Mouse (Mus musculus): ENCODE measurements at regions not wholly inside any gene's neighbourhood (a gene's known extent, or its start where the extent isn't known, plus 50 kb on each side); places are given as distances from the start of the nearest gene placed in this dataset.

DNA sequence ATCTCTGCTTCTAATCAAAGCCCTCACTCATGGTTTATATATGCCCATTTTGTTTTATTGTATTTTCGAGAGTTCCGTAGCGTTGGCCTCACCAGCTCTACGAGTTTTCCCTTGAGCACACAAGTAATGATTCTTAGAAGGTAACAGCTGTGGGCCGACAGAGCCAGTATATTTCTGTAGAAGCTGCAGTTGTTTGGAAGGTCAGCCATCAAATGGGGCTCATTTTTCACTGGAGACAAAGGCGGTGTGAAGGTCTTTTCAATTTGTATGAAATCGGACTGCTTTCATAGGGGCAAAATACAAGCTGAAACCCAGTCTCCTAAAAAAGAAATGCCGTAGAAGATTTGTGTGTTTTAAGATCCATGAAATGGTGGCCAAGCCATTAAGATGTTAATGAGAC is 307.9 kb downstream of the Qk start:
- DNase-seq (ENCODE audit: extremely low read depth, insufficient read length, low spot score) = no peak

DNA sequence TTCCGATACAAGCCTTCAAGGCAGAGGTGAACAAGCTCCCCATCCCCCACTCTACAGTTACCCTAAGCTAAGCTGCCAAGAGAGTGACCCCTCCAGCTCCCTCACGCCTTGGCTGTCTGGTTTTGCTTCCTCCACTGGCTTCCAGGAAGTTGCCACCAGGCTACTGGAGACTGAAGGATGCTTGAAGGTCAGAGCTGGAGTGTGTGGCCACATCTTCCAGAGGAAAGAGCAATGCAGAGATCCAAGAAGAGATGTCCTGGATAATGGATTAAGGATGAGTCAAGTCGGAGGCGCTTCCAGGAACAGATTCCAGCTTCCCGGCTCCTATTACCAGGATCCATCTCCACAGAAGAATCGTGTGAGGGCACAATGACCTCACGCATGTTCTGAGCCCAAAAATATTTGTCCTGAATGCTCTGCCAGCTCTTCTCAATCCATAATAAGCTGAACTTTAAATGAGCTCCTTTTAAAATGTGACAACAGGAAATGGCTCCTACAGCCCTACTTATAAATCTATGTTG is 318.5 kb downstream of the Qk start:
- no peak for DNase-seq (ENCODE audit: extremely low read depth, insufficient read length, low spot score)

DNA sequence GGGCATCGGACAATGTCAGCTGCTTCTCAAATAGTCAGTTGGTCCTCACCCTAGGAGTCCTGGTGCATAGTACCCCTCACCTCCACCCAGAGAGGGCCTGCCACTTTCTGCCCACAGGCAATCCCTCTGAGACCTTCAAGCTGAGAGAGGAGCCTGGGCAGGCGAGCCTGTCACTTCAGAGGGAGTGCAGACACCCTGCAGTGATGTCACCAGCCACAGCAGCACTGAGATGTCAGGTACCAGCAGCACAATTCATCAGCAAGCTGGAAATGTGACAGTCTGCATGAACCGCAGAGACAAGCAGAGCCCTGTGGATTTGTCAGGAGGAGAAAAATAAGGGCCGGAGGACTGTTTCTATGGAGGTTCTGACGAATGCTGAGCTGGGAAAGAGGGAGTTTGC is 324.3 kb downstream of the Qk start:
- no peak for DNase-seq (ENCODE audit: extremely low read depth, insufficient read length, low spot score)

DNA sequence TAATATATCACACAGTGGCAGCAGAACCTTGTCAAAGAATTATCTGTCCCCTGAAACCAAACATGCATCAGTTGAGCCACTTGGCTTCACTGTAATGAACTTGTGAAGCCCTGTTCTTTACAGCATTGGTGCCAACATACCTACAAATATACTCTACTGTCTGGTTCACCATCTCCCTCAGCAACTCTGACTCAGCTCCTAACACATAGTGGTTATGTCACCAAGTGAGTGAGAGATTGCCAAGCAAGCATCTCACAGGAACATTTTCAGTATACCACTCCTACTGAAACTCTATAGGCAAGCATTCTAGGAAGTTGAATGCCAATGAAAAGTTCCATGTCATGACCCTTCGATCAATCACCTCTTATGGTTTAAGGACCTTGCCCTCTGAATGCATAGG is 321.2 kb upstream of the Pabpc6 start:
- no peak for DNase-seq (ENCODE audit: extremely low read depth, insufficient read length, low spot score)

DNA sequence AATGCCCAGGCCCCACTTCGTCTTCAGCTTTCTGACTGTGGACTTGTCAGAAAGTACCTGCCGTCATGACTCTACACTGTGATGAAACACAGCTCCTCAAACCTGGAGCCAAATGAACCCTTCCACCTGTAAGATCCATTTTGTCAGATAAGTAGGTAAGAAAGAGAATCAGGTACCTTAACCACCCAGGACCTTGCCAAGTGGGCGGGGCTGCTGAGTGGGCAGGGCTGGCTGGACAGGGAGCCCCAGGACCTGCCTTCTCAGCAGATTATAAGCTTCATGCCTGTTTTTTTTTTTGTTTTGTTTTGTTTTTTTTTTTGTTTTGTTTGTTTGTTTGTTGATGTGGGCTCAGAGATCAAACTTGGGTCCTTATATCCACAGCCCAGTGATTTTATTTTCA is 311.8 kb upstream of the Pabpc6 start:
- no peak for DNase-seq (ENCODE audit: extremely low read depth, insufficient read length, low spot score)

DNA sequence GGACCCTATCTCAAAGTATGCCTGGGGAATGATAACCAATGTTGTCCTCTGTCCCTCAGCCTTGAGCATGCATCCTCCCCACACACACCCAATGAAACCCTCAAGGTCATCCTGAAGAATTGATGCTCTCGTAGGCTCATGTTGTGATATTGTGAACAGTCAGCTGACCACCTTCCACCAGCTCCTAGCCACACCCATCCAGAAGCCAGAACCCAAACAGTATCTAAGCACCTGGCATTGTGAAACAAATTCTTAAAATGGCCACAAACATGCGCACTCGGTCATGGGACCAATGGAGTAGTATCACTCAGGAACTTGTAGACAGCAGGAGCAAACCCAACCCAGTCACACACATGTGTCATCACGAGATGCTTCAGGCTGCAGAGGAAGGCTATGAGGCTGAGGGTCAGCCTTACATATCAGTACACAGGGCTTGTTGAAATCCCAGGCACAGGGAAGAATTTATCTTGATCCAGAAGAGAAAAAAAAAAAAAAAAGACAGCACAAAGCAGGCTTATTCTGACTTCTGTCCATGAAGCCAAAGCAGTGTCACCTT is 307.4 kb upstream of the Pabpc6 start:
- DNase-seq (ENCODE audit: extremely low read depth, insufficient read length, low spot score) = no peak

DNA sequence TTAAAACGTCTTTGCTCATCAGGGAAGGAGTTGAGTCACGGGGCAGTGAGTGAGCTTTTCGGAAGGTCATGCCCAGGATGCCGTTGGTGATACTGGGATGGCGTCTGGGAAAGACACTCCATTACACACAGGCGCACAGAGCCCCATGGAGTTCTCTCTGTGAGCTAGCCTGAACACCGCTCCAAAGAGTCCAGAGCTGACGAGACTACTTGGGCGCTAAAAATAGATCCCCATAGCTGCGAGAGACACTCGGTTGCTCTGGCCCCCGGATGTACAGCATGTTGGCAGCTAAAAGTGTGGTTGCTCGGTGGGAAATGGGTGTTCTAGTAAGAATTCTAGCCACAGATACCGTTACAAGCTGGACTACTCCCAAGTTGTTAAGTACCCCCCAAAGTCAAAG is 306.5 kb upstream of the Pabpc6 start:
- no peak for DNase-seq (ENCODE audit: extremely low read depth, insufficient read length, low spot score)

DNA sequence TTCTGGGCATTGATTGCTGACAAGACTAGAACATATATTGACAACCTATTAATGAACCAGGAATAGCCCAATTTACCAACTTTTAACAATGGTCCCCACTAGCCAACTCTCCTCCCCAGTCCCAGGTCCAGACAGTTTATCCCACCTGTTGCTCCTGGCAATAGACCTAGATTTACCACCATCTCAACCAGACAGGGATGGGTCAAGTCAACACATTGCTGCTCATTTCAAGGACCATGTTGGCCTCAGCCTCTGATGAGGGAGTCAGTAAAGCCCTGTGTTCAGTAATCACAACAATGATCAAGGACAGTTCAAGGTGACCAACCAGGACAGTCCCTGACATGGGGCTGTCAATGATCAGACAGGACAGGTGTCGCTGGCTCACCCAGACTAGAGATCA is 305.6 kb upstream of the Pabpc6 start:
- no peak for DNase-seq (ENCODE audit: extremely low read depth, insufficient read length, low spot score)

DNA sequence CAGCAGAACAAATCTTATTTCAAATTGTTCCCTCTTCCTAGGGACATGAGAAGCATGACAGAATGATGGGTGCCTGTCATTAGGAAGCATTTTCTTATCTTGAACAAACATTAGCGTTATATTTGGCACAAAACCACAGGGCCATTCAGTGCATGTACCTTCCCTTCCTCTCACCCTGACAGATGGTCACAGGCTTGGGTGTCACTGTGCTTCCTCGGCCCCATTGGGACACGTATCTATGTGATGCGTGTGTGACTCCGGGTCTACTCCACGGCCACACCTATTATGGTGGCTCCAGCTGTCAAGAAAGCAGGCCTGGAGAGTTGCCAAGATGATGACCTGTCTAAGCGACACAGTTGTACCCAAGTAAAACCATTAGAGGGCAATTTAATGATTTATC is 298.5 kb upstream of the Pabpc6 start:
- no peak for DNase-seq (ENCODE audit: extremely low read depth, insufficient read length, low spot score)

DNA sequence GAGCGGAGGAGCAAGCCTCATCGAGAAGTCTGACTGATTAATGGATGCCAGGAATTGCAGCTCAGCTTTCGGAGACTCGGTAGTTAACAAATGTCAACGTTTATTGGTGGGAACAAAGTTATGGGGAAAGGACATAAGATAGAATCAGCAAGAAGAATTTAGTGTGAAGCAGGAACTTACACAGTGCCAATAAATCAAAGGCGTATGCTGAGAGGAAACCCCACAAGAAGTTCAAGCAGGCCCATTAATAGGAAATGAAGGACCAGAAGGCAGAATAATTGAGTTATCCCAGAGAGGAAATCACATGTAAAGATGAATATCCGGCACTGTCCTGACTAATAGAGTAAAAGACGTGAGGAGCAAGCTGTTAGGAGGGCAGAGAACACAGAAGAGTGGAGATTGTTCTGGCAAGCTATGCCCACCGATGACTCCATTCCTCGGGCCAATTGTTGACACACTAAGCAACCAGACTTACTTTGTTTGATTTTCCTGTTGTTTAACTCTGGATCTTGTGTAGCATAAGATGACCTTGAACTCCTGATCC is 293.4 kb upstream of the Pabpc6 start:
- no peak for DNase-seq (ENCODE audit: extremely low read depth, insufficient read length, low spot score)

DNA sequence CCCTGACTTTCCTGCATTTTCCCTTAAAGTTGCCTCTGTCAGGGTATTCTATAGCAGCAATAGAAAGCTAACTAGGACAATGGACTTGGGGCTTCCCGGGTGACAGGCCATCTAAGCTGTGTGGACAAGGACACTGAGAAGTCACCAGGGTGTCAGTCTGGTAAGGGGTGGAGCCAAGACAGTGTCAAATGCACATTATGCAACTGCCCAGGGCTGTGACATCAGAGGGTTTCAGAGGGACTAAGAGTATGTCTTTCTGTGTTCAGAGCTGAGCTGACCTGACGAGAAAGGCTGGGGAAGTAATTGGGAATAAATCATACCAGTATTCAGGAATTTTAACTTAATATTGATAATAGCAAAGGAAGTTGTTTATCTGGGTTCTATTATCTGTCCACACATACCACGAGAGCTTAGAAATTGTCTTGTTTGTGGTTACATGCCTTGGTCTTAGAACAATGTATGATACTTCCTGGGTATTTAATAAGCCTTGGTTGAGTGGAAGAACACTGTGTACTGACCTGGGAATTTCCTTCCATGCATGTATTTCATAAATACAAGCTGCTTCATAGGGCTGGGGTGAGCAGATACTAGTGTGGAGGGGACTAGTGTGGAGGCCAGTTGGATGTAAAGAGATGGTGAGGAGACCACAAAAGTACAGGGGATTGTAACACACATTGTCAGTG is 279.6 kb upstream of the Pabpc6 start:
- DNase-seq (ENCODE audit: extremely low read depth, insufficient read length, low spot score) = no peak

DNA sequence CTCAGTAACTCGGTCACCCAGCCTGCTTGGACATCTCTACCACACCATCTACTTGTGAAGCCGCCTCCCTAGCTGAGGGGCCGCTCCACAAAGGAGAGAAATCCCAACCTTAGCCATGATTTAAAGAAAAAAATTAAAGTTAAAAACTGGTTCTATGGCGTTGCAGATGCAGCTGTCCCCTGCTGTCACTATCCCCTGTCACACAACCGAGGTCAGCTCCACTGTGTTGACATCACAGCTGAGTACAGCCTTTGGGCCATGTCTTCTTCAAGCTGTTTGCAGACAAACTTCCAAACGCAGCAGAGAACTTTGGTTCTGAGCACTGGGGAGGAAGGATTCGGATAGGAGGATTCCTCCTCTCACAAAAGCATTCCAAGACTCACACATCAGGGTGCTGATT is 278.1 kb upstream of the Pabpc6 start:
- DNase-seq (ENCODE audit: extremely low read depth, insufficient read length, low spot score) = no peak

DNA sequence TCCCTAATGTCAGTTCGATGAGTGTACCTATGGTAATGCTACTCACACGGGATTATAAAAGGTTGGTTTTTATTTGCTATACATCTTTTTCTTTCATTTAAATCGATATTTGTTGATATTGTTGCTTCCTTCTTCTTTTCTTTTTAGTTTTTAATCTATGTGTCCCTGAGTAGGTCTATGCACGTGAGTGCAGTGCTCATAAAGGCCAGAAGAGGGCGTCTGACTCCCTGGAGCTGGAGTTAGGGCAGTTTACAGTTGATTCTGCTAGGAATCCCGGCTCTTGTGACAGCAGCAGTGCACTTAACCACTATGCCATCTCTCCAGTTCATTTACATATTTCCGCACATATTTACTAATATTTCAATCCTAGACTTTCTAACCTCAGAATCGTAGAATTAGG is 275.0 kb upstream of the Pabpc6 start:
- no peak for DNase-seq (ENCODE audit: extremely low read depth, insufficient read length, low spot score)

DNA sequence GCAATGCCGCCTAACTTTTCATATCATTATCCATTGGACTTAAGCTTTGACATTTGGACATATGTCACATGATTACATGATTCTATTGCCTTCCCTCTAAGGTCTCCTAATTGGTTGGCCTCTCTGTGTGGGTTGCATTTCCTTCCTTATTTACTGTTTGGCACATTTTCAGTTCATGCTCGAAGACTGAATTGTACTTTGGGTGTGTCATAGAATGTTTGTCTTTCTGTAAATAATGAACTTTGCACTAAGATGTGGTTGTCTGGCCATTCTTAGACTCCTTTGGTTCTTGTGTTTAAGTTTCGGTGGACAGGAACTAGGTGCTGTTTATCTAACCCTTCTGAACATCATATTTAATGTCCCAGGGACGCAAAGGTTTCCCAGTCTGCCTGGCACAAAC is 272.7 kb upstream of the Pabpc6 start:
- no peak for DNase-seq (ENCODE audit: extremely low read depth, insufficient read length, low spot score)

DNA sequence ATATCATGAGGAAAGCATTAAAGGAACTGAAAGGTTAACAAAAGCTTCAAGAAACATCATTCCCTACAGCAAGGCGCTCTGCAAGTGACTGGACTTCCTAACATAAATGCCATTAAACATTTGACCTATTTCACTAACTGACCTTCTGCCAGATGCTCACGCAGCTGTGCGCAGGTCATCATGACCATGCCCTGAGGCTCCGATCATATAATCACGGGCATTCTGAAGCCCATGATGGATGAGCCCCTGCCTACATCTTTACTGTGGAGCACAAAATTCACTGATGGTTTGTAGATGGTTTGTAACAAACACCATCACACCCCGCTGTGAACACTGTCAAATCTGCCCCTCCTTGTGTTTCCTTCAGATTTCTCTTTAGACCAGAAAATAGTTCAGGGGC is 270.1 kb upstream of the Pabpc6 start:
- DNase-seq (ENCODE audit: extremely low read depth, insufficient read length, low spot score) = no peak

DNA sequence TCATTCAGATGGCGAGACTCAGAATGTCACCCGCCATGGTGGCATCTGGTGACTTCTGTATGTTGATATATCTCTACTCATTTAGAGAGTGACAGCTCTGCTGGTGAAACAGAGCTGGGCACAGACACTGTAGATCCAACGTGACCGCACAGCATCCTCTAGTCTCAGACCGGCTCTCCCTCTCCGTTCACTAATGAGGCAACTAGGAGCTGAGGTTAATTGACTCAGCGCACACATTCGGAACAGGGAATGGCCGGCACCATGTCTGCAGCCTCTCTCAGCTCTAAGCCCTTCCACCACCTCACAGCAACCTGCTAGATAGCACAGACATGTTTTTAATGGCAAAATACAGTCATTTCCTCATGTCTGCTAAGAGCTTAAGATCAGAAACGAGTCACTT is 268.9 kb upstream of the Pabpc6 start:
- DNase-seq (ENCODE audit: extremely low read depth, insufficient read length, low spot score) = no peak

DNA sequence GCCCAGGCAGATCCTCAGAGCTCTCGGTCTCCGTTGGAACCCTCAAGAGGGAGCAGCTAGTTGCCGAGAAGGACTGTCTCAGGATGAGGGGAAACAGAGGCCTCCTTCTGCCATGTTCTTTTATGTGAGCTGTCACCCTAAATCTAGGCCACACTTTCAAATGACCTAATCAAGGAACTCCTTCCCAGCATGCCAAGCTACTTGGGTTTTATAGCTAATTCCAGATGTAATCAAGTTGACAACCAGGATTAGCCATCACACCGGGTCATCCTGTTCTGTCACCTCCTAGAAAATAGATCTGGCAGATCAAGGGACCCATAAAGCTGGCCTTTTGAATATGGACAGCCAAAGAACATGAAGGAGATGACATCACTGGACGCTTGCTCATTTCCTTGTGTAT is 267.7 kb upstream of the Pabpc6 start:
- DNase-seq (ENCODE audit: extremely low read depth, insufficient read length, low spot score) = no peak

DNA sequence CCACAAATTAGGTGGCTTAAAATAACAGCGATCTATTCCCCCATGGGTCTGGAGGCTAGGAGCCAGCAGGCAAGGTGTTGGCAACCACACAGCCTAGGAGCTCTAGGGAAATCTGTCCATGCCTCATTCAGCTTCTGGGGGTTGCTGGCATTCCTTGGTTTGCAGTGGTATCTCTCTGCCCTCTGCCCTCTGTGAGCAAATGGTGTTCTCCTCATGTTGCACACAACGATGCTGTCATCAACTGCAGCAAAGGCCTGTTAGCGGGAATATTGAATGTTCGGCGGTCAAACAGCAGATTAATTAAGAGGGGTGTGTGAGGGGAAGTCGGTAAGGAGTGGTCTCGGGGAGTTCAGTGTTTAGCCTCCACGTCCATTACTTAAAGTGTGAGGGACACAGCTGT is 262.7 kb upstream of the Pabpc6 start:
- no peak for DNase-seq (ENCODE audit: extremely low read depth, insufficient read length, low spot score)

DNA sequence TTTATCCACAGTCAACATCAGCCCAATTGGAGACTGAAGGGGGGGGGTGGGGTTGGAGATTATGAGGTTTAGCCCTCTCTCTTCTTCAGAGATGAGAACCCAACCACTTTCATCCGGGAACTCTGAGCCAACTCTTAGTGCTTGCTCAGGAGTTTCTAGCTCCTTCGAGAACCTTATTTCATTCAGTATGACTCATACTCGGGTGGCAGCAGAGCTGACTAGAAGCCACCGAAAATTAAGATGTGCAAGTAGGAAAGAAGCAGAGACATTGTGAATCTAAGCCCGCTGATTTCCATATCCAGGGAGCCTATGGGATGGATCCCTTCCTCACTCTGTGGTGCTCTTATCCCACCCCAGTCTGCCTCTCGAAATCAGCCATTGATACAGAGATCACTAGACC is 262.0 kb upstream of the Pabpc6 start:
- DNase-seq (ENCODE audit: extremely low read depth, insufficient read length, low spot score) = no peak

DNA sequence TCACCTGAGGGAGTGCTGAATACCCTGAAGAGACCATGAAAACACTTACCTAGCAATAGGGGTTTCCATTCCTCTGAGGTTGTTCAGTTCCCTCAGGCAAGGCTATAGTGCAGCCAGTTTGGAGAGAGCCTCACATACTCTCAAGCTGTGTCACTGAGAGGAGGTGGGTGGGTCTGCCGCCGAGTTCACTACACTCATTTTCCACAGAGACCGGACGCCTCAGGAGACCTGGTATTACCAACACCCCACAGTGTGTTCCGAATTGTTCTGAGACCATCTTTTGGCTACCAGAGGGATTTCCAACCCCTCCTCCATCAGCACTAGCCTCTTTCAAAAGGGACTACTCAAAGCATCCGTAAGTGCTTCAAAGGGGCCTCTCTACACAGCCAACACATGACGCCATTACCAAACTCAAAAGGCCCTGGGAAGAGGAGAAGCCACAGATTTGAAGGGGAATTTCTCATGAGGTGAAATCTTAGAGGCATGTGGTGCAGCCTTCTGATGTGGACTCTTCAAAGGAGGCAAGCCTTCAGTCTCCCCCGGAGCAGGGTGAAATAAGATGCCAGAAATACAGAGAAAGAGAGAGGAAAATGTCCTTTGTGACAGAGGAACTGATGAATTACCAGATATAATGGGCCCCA is 260.1 kb upstream of the Pabpc6 start:
- no peak for DNase-seq (ENCODE audit: extremely low read depth, insufficient read length, low spot score)

DNA sequence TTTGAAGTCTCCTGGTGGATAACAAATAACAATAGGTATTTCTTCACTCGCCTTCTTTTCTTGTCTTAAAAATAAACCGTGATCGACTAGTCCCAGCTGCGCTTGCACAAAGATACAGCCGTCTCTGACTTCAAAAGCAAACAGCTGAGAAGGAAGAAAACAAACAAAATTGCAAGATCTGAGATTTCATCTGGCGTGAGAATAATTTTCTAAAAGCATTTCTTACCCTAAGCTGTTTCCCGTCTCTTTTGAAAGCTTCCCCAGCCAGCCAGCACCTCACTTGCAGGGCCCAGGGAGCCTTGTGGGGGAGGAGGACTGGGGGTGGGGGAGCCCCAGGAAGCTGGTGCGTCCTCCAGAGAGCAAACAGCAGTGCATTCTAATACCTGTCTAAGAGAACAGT is 258.2 kb upstream of the Pabpc6 start:
- no peak for DNase-seq (ENCODE audit: extremely low read depth, insufficient read length, low spot score)

DNA sequence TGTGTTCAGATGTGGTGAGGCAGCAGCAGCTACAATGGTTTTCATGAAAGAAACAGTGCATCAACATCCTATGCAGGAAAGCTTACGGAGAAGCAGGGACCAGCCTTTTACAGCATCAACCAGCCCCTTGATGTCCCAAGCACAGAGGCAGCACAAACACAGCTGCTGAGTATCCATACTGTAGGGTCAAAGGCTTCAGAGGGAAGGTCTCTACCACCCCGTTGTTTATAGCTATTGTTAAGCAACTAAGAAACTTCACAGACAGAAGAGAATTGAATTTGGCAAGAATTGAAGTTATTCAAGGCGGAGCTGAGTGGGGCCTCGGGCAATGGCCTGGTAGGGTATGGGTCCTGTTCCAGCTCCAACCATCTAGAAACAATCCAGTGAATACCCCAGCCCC is 256.8 kb upstream of the Pabpc6 start:
- no peak for DNase-seq (ENCODE audit: extremely low read depth, insufficient read length, low spot score)

Measured in 3134 (cell line).